Mouse (Mus musculus): ENCODE measurements around the gene Ankib1.

DNA sequence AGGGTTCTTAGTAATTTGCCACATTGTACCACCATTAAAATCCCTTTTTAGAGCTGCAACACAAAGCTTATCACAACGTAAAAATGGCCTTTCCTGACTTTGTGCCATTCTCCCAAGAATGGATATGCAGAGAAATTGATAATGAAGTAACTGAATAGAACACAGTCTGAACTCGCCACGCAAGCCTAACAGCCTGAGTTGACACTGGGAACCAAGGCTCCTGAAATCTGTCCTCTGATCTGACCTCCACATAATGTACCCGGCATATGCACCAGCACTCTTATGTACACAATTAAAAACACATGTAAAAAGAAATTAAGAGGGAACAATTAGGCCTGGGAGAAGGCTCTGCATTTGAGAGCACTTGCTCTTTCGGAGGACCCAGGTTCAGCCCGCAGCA, 157.4 kb downstream of the Ankib1 start:
- TF ChIP-seq GATA1 (IDR thresholded peaks at IDR 0.05; ENCODE audit: borderline replicate concordance, low read length) (no peak), FLI1 (IDR thresholded peaks at IDR 0.05; ENCODE audit: low read length) (no peak)

Data from megakaryocyte, embryonic 14.5 days (primary cell).